Mouse (Mus musculus): ENCODE measurements at regions not wholly inside any gene's neighbourhood (a gene's known extent, or its start where the extent isn't known, plus 50 kb on each side); places are given as distances from the start of the nearest gene placed in this dataset.
A peak's percentile ranks its signal among the peaks of the same experiment; 100 is the strongest.
"Not testable (repeated sequence)": the region's sequence is repeated elsewhere in the genome, so short reads cannot be mapped to it uniquely, and the experiment has no call there.

- DNase-seq (ENCODE audit: low read depth, low spot score), result no peak
Observed at GRCm38 (mm10) chr13:32454419-32455146, 116.0 kb upstream of the Gmds start.

GRCm38 (mm10) chr13:32449710-32450417 lies 111.3 kb upstream of the Gmds start:
- no peak for DNase-seq (ENCODE audit: low read depth, low spot score)

GRCm38 (mm10) chr13:32444531-32444930 lies 106.0 kb upstream of the Gmds start:
- no peak for DNase-seq (ENCODE audit: low read depth, low spot score)

GRCm38 (mm10) chr13:32442025-32442424 lies 103.5 kb upstream of the Gmds start:
- no peak for DNase-seq (ENCODE audit: low read depth, low spot score)

- no peak for DNase-seq (ENCODE audit: low read depth, low spot score)
Observed at GRCm38 (mm10) chr13:32435136-32435535, 96.6 kb upstream of the Gmds start.

GRCm38 (mm10) chr13:32428482-32428881 lies 89.9 kb upstream of the Gmds start:
- no peak for DNase-seq (ENCODE audit: low read depth, low spot score)

GRCm38 (mm10) chr13:32426906-32427305 lies 88.4 kb upstream of the Gmds start:
- DNase-seq (ENCODE audit: low read depth, low spot score), result no peak

- DNase-seq (ENCODE audit: low read depth, low spot score), result peak; percentile 33
Observed at GRCm38 (mm10) chr13:32426199-32426598, 87.7 kb upstream of the Gmds start.

- DNase-seq (ENCODE audit: low read depth, low spot score), result not testable (repeated sequence)
Observed at GRCm38 (mm10) chr13:32424543-32424942, 86.0 kb upstream of the Gmds start.

GRCm38 (mm10) chr13:32422485-32422884 lies 83.9 kb upstream of the Gmds start:
- no peak for DNase-seq (ENCODE audit: low read depth, low spot score)

GRCm38 (mm10) chr13:32419326-32419725 lies 80.8 kb upstream of the Gmds start:
- DNase-seq (ENCODE audit: low read depth, low spot score), result no peak

- DNase-seq (ENCODE audit: low read depth, low spot score), result no peak
Observed at GRCm38 (mm10) chr13:32418655-32419054, 80.1 kb upstream of the Gmds start.

- no peak for DNase-seq (ENCODE audit: low read depth, low spot score)
Observed at GRCm38 (mm10) chr13:32417907-32418306, 79.4 kb upstream of the Gmds start.

- DNase-seq (ENCODE audit: low read depth, low spot score), result peak; percentile 18
Observed at GRCm38 (mm10) chr13:32411287-32411935, 72.9 kb upstream of the Gmds start.

- no peak for DNase-seq (ENCODE audit: low read depth, low spot score)
Observed at GRCm38 (mm10) chr13:32410065-32410464, 71.5 kb upstream of the Gmds start.

GRCm38 (mm10) chr13:32398616-32399015 lies 60.1 kb upstream of the Gmds start:
- no peak for DNase-seq (ENCODE audit: low read depth, low spot score)

Data from telencephalon, adult 2 months (tissue).